Mouse (Mus musculus) limb, embryonic 13.5 days (tissue): ENCODE results near the gene Ash1l. TPM values are rescaled to one million over a fixed set of nuclear protein-coding genes. Genes with fewer than 3 reads are reported as not detected.
"Not testable (repeated sequence)": the region's sequence is repeated elsewhere in the genome, so short reads cannot be mapped to it uniquely, and the experiment has no call there.

Experiments used
- ATAC-seq: fragments of 200-750 bp; cut with Nextera tagmentation; 2 replicates; pipeline ENCODE4 v1.8.0; 2017; ENCODE audit warnings: low read depth, moderate number of reproducible peaks, moderate TSS enrichment; ENCODE audit not compliant: low FRiP score
- H3K27ac ChIP-seq: fragments of 300-500 bp; sonication (generic); 2 replicates; pipeline ENCODE4 v1.5.1; 2015; ENCODE audit warnings: inconsistent platforms, mild to moderate bottlenecking, moderate library complexity
- H3K27me3 ChIP-seq: fragments of 300-500 bp; sonication (generic); 2 replicates; pipeline ENCODE4 v1.6.1; 2015; ENCODE audit warnings: mild to moderate bottlenecking, inconsistent platforms
- H3K36me3 ChIP-seq: fragments of 300-500 bp; sonication (generic); 2 replicates; pipeline ENCODE4 v1.6.1; 2015; ENCODE audit warnings: inconsistent platforms, mild to moderate bottlenecking, moderate library complexity
- H3K4me1 ChIP-seq: fragments of 300-500 bp; sonication (generic); 2 replicates; pipeline ENCODE4 v1.6.1; 2015; ENCODE audit warnings: inconsistent platforms
- H3K4me2 ChIP-seq: fragments of 300-500 bp; sonication (generic); replicated peaks from 2 replicates; pipeline ENCODE4 v1.6.1; 2015; ENCODE audit warnings: inconsistent platforms, mild to moderate bottlenecking, moderate library complexity
- H3K4me3 ChIP-seq: fragments of 300-500 bp; sonication (generic); 2 replicates; pipeline ENCODE4 v1.5.1; 2015; ENCODE audit warnings: moderate library complexity, mild to moderate bottlenecking, inconsistent platforms
- H3K9ac ChIP-seq: fragments of 300-500 bp; sonication (generic); 2 replicates; pipeline ENCODE4 v1.6.1; 2015; ENCODE audit warnings: mild to moderate bottlenecking, inconsistent platforms
- H3K9me3 ChIP-seq: fragments of 300-500 bp; sonication (generic); 2 replicates; pipeline ENCODE4 v1.6.1; 2016; ENCODE audit warnings: inconsistent platforms
- WGBS: fragments of 180-500 bp; shearing (Covaris S2); methylation state at CpG from one replicate; pipeline ENCODE4 v1.1.7; 2015; 5-methylcytosine and 5-hydroxymethylcytosine counted together
- polyA plus RNA-seq: library from polyadenylated mRNA; unstranded; fragments of >200 nt; fragmentation: Nextera tagmentation; extraction: Ambion mirVana; gene quantifications from 2 replicates; pipeline ENCODE4 v1.2.1, GENCODE M21; 2015

Ash1l gene
- polyA plus RNA-seq, 1 experiment from 2014 or later = 27.1 TPM

DNA sequence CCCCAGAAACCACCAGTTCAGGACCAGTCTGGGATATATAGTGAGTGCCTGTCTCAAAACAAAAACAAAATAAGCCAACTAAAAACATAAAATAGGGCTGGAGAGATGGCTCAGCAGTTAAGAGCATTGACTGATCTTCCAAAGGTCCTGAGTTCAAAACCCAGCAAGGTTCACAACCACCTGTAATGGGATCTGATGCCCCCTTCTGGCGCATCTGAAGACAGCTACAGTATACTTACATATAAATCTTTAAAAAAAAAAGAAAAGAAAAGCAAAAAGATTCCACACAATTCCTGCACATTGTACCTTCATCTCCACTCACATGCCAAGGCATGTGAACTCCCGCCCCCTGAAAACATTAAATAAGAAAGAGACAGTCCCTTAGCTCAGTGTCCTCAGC is 24.8 kb upstream of the Ash1l start:
- WGBS = 90% methylated on average over 2 of the region's 2 CpGs
- no peak overlapping the region for H3K9ac ChIP-seq
- H3K36me3 ChIP-seq = peaks cover 100% of the 10 kb centered on the region
- no peak overlapping the region for H3K4me3 ChIP-seq
- no peak overlapping the region for H3K27ac ChIP-seq
- no peaks in the 10 kb centered on the region for H3K4me1 ChIP-seq
- no peak overlapping the region for H3K4me2 ChIP-seq
- H3K9me3 ChIP-seq = peaks cover 6% of the 10 kb centered on the region; the same call in 1 of the 2 replicates
- no peak for ATAC-seq
- H3K27me3 ChIP-seq = no peaks in the 10 kb centered on the region

DNA sequence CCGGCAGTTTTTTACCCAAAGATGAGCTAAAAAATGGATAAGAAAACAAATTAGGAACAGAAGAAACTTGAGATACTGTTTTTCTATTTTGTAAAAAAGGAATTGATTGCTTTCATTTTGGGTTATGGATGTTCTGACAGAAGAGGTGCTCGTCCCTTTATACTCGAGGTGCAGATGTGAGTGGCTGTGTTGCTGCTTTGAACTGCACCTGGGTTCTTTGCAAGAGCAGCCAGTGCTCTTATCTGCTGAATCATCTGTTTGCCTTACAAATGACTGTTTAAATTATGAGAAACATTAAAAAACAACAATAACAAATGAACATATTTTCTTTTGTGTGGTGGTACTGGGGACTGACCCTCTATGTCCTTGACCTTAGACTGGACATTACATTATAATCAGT is 20.9 kb upstream of the Ash1l start:
- Histone ChIP-seq H3K36me3 (peaks cover 99% of the 10 kb centered on the region), H3K9ac (no peak overlapping the region), H3K27me3 (no peaks in the 10 kb centered on the region), H3K4me3 (no peak overlapping the region), H3K27ac (no peak overlapping the region), H3K9me3 (no peaks in the 10 kb centered on the region), H3K4me1 (no peaks in the 10 kb centered on the region), H3K4me2 (no peak overlapping the region)
- no peak for ATAC-seq
- 77% methylated on average over 3 of the region's 3 CpGs for WGBS

DNA sequence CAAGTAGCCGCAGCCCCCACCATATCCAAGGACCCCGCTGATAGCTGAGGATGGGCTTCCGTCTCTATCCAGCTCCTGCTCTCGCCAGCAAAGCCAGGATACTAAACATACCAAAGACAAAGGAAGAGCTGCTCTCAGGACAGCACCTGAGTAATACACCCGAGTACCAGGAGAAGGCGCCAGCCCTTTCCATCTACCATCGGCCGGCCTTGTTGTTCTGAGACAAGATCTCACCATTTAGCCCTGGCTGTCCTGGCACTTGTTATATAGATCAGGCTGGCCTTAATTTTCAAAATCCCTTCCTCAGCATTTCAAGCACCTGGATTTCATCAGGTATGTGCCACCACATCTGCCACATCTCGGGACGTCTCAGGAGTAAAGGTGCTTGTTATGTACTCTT is 11.4 kb upstream of the Ash1l start:
- no peaks in the 10 kb centered on the region for H3K27me3 ChIP-seq
- peaks cover 75% of the 10 kb centered on the region for H3K36me3 ChIP-seq
- 88% methylated on average over 10 of the region's 10 CpGs for WGBS
- no peak overlapping the region for H3K27ac ChIP-seq
- no peak for ATAC-seq
- no peaks in the 10 kb centered on the region for H3K4me1 ChIP-seq
- H3K9ac ChIP-seq = no peak overlapping the region
- H3K9me3 ChIP-seq = no peaks in the 10 kb centered on the region
- no peak overlapping the region for H3K4me3 ChIP-seq
- H3K4me2 ChIP-seq = no peak overlapping the region

DNA sequence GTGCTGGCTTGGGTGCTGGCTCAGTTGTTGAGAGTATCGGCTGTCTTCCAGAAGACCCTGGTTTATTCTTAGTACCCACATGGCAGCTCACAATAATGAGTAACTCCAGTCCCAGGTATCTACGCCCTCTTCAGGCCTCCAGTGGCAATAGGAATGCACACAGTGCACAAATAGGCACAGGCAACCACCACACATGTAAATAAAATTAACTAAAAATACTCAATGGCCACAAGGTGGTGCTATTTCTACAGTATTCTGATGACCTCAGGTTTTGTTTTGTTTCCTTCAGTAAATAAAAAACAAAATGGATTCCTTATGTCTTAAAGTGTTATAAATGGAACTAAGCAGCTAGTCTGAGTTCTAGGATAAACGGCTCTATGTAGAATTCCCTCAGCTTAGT is 10.7 kb upstream of the Ash1l start:
- Histone ChIP-seq H3K4me1 (no peaks in the 10 kb centered on the region), H3K9me3 (no peaks in the 10 kb centered on the region), H3K4me3 (no peak overlapping the region), H3K9ac (no peak overlapping the region), H3K36me3 (peaks cover 68% of the 10 kb centered on the region), H3K27me3 (no peaks in the 10 kb centered on the region), H3K27ac (no peak overlapping the region), H3K4me2 (no peak overlapping the region)
- no peak; the same call in 1 of the 2 replicates for ATAC-seq
- WGBS = 65% methylated on average over 3 of the region's 3 CpGs

DNA sequence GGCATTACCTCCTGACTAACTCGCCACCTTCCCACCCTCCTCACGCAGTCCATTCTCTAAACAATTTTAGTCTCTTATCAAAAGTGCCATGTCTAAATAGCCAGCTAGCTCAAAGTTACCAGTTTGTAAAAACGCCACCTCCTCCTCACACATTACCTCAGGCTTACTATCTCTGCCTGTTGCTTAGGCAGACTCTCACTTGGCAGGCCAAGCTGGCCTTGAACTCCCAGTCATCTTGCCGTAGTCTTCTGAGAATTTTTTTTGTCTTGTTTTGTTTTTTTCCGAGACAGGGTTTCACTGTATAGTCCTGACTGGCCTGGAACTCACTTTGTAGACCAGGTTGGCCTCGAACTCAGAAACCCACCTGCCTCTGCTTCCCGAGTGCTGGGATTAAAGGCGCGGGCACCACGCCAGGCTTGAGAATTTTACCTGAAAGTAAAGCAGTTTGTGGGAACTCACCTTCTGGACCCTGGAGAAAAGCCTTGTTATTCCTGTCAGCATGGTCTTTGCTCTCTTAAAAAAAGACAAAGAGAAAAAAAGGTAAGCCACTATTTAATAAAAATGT is 8.0 kb upstream of the Ash1l start:
- H3K36me3 ChIP-seq = peaks cover 48% of the 10 kb centered on the region
- WGBS = 93% methylated on average over 10 of the region's 10 CpGs

DNA sequence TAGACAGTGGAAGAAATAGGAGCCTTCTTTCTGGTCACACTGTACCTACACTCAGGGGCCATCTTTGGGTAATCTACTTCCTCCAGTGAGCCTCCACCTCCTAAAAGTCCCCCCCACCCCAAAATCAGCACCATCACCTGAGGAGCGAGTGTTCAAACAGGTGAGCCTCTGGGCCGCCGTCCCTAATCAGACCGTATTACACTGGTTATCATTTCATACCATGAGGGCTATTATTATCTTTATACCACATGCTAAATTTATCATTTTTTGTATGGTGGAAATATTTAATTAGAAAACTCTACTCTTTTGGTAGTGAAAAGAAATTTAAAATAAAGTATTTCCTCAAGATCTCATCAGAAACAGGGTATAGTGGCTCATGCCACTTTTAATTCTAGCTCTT is 6.3 kb upstream of the Ash1l start:
- Histone ChIP-seq H3K27ac (no peak overlapping the region), H3K9me3 (no peaks in the 10 kb centered on the region), H3K9ac (no peak overlapping the region), H3K4me3 (no peak overlapping the region), H3K36me3 (peaks cover 31% of the 10 kb centered on the region), H3K4me1 (peaks cover 19% of the 10 kb centered on the region), H3K4me2 (no peak overlapping the region), H3K27me3 (no peaks in the 10 kb centered on the region)
- 92% methylated on average over 4 of the region's 4 CpGs for WGBS
- no peak for ATAC-seq

More for the DNA sequence above, 8.0 kb upstream of the Ash1l start:
- Histone ChIP-seq H3K4me2 (no peak overlapping the region), H3K9me3 (no peaks in the 10 kb centered on the region), H3K4me3 (no peak overlapping the region), H3K9ac (no peak overlapping the region), H3K27ac (no peak overlapping the region), H3K4me1 (peaks cover 1% of the 10 kb centered on the region), H3K27me3 (no peaks in the 10 kb centered on the region)
- no peak for ATAC-seq

DNA sequence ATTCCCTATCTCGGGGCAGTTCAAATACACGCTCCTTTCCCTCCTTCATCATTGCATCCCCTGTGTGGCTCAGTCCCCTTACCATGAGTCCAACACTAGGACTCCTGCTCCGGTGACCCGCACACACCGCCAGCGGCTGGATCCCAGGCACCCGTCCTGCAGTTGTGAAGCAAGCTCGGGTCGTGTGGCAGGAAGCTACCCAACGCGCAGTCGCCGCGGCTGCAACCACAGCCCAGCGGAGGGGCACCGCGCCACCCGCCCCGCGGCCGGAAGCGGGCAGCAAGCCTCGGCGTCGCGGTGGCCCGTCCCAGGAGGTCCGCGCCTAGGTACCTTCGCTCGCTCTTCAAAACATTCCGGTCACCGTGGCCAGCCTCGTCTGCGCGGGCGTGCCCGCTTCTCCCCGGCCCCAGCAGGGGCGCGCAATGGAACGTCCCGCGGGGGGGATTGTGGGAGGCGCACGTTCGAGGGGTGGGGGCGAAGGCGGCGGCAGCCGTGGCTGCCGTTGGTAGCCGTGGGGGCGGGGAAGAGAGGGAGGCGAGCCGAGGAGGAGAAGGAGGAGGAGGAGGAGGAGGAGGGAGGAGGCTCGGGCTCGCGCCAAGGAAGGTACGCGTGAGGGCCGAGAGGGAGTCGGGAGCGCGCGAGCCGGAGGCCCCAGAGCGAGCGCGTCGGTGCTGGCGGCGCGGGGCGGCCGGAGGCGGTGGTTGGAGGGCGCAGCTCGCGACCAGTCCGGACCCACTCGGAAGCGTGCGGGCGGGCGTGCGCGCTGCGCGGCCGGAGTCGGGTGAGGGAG is 441 bp upstream of the Ash1l start:
- H3K9me3 ChIP-seq = no peaks in the 10 kb centered on the region
- H3K27me3 ChIP-seq = no peaks in the 10 kb centered on the region
- H3K27ac ChIP-seq = peak overlapping the region; percentile 100
- peak overlapping the region; percentile 79 for H3K4me2 ChIP-seq
- H3K4me1 ChIP-seq = peaks cover 36% of the 10 kb centered on the region
- under 1% methylated on average over 65 of the region's 92 CpGs for WGBS
- H3K4me3 ChIP-seq = peak overlapping the region; percentile 91
- ATAC-seq = peak; percentile 92
- peak overlapping the region; percentile 95 for H3K9ac ChIP-seq
- H3K36me3 ChIP-seq = no peaks in the 10 kb centered on the region

DNA sequence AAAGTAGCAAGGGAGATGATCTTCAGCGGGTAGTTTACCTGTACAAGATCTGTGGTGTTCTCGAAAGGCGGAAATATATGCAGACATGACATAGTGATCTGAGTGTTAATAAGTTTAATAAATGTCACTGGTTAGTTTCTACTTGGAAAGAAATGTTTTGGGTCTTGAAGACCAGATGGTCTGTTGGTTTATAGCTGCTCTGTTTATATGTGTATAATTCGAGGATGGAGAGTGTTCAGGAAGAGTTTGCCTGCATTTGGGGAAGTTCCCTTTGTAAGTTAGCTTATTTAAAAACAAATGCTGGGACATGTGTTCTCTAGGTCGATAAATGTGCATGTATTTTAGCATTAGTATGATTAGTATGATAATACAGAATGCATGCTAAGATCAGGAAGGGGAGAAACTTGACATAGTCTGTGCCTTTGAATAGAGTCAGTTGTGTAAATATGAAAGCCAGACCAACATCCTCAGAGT is 942 bp downstream of the Ash1l start:
- no peaks in the 10 kb centered on the region for H3K9me3 ChIP-seq
- H3K9ac ChIP-seq = peak overlapping the region; percentile 95
- H3K4me1 ChIP-seq = peaks cover 36% of the 10 kb centered on the region
- H3K4me3 ChIP-seq = peak overlapping the region; percentile 91
- no peaks in the 10 kb centered on the region for H3K27me3 ChIP-seq
- no peaks in the 10 kb centered on the region for H3K36me3 ChIP-seq
- peak overlapping the region; percentile 79 for H3K4me2 ChIP-seq
- no peak for ATAC-seq
- under 1% methylated on average over 5 of the region's 5 CpGs for WGBS
- H3K27ac ChIP-seq = peak overlapping the region; percentile 100

DNA sequence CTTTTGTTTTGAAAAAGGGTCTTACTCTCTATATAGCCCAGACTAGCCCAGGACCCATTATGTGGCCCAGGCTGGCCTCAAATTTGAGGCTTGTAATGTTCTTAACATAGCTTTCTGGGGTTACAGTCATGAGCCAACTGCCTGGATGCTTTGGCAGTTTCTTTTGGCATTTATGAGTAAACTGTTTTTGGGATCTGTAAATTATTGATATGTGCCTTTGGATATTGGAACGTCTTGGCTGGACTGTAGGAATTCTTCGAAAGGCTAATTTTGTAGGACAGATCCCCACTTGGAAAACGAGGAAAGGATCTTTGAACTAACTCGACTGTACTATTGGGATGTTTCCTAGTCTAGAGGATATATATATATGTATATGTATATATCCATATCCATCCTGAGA is 2.8 kb downstream of the Ash1l start:
- Histone ChIP-seq H3K4me3 (no peak overlapping the region), H3K4me1 (peaks cover 26% of the 10 kb centered on the region), H3K27me3 (no peaks in the 10 kb centered on the region), H3K27ac (no peak overlapping the region), H3K4me2 (no peak overlapping the region), H3K36me3 (no peaks in the 10 kb centered on the region), H3K9me3 (no peaks in the 10 kb centered on the region), H3K9ac (no peak overlapping the region)
- ATAC-seq = no peak
- WGBS = 83% methylated on average over 4 of the region's 4 CpGs

DNA sequence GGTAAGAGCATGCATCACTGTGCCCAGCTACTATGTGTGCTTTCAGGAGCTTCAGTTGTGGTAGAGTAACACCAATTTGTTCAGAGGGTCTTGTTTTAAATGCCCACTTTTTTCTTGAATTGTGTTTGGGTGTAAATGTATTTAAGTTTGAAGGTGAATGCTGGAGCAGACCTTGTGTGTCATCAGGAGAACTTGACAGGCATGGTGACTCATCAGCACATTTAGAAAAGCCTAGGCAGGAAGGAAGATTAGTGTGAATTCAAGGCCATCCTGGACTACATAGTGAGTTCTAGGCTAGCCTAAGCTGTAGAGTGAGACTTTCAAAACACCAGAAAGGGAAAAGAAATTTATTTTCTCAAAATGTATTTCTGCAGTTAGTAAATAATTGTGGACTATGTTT is 3.3 kb downstream of the Ash1l start:
- Histone ChIP-seq H3K36me3 (no peaks in the 10 kb centered on the region), H3K9ac (no peak overlapping the region), H3K4me1 (peaks cover 21% of the 10 kb centered on the region), H3K4me3 (no peak overlapping the region), H3K27me3 (no peaks in the 10 kb centered on the region), H3K4me2 (no peak overlapping the region), H3K27ac (no peak overlapping the region), H3K9me3 (no peaks in the 10 kb centered on the region)
- no peak for ATAC-seq

DNA sequence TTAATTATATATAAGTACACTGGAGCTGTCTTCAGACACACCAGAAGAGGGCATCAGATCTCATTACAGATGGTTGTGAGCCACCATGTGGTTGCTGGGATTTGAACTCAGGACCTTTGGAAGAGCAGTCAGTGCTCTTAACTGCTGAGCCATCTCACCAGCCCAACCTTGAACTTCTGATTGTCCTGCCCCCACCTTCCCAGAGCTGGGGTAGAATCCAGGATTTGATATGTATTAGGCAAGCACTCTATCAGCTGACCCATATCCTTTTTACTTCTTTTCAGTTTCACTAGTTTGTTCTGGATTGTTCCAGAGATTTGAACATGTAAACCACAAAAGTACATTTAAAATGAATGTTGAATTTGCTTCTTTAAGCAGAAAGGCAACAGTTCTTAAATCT is 12.8 kb downstream of the Ash1l start:
- not testable (repeated sequence) for ATAC-seq, H3K4me3 ChIP-seq, H3K9ac ChIP-seq, H3K4me1 ChIP-seq, H3K9me3 ChIP-seq, H3K4me2 ChIP-seq, H3K27ac ChIP-seq, H3K27me3 ChIP-seq
- H3K36me3 ChIP-seq = peaks cover 18% of the 10 kb centered on the region

DNA sequence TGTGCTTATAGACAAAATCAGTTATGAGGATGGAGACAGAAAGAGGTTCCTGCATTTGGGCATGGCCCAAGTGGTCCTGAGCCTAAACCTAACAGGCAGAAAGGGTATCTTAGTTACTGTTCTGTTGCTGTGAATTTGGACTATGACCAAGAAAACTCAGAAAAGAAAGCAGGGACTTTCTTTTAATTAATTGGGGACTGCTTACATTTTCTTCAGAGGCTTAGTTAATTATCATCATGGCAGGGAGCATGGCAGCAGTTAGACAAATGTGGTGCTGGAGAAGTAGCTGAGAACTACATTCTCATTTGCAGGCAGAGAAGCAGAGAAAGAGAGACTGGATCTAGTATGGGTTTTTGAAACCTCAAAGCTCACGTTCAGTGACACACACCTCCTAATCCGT is 24.6 kb downstream of the Ash1l start:
- H3K9me3 ChIP-seq = no peaks in the 10 kb centered on the region
- H3K27me3 ChIP-seq = no peaks in the 10 kb centered on the region
- no peak overlapping the region for H3K27ac ChIP-seq
- no peaks in the 10 kb centered on the region for H3K4me1 ChIP-seq
- H3K4me2 ChIP-seq = no peak overlapping the region
- no peak overlapping the region for H3K4me3 ChIP-seq
- no peak overlapping the region for H3K9ac ChIP-seq
- peaks cover 16% of the 10 kb centered on the region; the same call in 1 of the 2 replicates for H3K36me3 ChIP-seq
- ATAC-seq = no peak
- 97% methylated on average over 2 of the region's 2 CpGs for WGBS
